Mouse (Mus musculus): ENCODE results near the gene 4430402I18Rik.

GRCm38 (mm10) chr19:28970251-28970650, 2.7 kb upstream of the 4430402I18Rik start:
- no peak for TF ChIP-seq MAFK (IDR thresholded peaks at IDR 0.05; ENCODE audit: insufficient read depth, low read depth, low read length)
- no peak for TF ChIP-seq CHD2 (IDR thresholded peaks at IDR 0.05; ENCODE audit: low read depth, low read length)
- TF ChIP-seq HCFC1 (IDR thresholded peaks at IDR 0.05; ENCODE audit: borderline replicate concordance, insufficient read depth, low read length), result no peak
- no peak for TF ChIP-seq ZC3H11A (IDR thresholded peaks at IDR 0.05; ENCODE audit: borderline replicate concordance, low read depth, low read length)

Data from ES-E14 (cell line).